Mouse (Mus musculus) left cerebral cortex, postnatal 25 days (tissue): ENCODE measurements around the gene Olfr345. TPM values are rescaled to one million over a fixed set of nuclear protein-coding genes. Genes with fewer than 3 reads are reported as not detected.

Experiments
- DNase-seq, 2 experiments: peaks; one replicate each; pipeline ENCODE4 v3.0.0; 2022; ENCODE audit warnings: low spot score in 2 of 2, mixed read lengths in 1 of 2
- intact Hi-C: fragments of 180-260 bp; cut with DNase I; formaldehyde crosslinking; loops from one replicate; pipeline ENCODE4 v1.15.1; 2025
- total RNA-seq, 2 experiments: library from RNA; stranded (reverse); gene quantifications; 2 replicates each; pipeline ENCODE4 v1.2.3; 2021

Olfr345 gene
- total RNA-seq, result not detected

- DNase-seq, result no peak
- intact Hi-C loops, result no loop called here
Measured at GRCm38 (mm10) chr2:36639741-36640140, at the start of gene Olfr345. Gene Olfr345 (plus strand): TSS chr2:36640041.

GRCm38 (mm10) chr2:36685488-36685887 is 45.6 kb downstream of the Olfr345 start, which contains the start of gene Olfr346:
Gene Olfr346 (plus strand): TSS chr2:36685788.
- intact Hi-C loops, result no loop called here
- no peak for DNase-seq

Other genes starting within 250 kb of the Olfr345 start
- not detected for gene Olfr339, start 221.1 kb upstream of the Olfr345 start, total RNA-seq
- gene Olfr340, start 187.5 kb upstream of the Olfr345 start, total RNA-seq, result not detected
- not detected for gene Olfr341, start 157.6 kb upstream of the Olfr345 start, total RNA-seq
- gene Olfr342, start 115.0 kb upstream of the Olfr345 start, total RNA-seq, result not detected
- gene Olfr344, start 73.4 kb upstream of the Olfr345 start, total RNA-seq, result under 1 TPM in 1 of 2 experiments, not detected in 1; 0.05 TPM
- gene Olfr346, start 45.7 kb downstream of the Olfr345 start, total RNA-seq, result not detected
- not detected for gene Olfr347, start 91.9 kb downstream of the Olfr345 start, total RNA-seq
- gene Olfr348, start 144.2 kb downstream of the Olfr345 start, total RNA-seq, result not detected
- not detected for gene Olfr50, start 150.5 kb downstream of the Olfr345 start, total RNA-seq
- gene Olfr3, start 177.0 kb downstream of the Olfr345 start, total RNA-seq, result not detected
- gene Olfr350, start 206.3 kb downstream of the Olfr345 start, total RNA-seq, result not detected
- not detected for gene Olfr351, start 222.6 kb downstream of the Olfr345 start, total RNA-seq
- not detected for gene Olfr352, start 228.4 kb downstream of the Olfr345 start, total RNA-seq